Mouse (Mus musculus) forebrain, embryonic 11.5 days (tissue): ENCODE measurements around the gene Fcho2. TPM values are rescaled to one million over a fixed set of nuclear protein-coding genes. Genes with fewer than 3 reads are reported as not detected.

Experiments
- polyA plus RNA-seq: library from polyadenylated mRNA; unstranded; fragments of >200 nt; fragmentation: Nextera tagmentation; extraction: Ambion mirVana; gene quantifications from 2 replicates; pipeline ENCODE4 v1.2.1, GENCODE M21; 2014

Gene Fcho2
- polyA plus RNA-seq, 1 experiment from 2014 or later, result 33.5 TPM

Other genes starting within 250 kb of the Fcho2 start
- gene Tmem174, start 178.0 kb downstream of the Fcho2 start, polyA plus RNA-seq, result not detected in 2 replicates
- gene Tmem171, start 120.6 kb downstream of the Fcho2 start, polyA plus RNA-seq, result not detected in 2 replicates
- gene Tnpo1, start 110.9 kb upstream of the Fcho2 start, polyA plus RNA-seq, result 60.2 and 65.7 TPM in 2 replicates
- gene 1700024P04Rik, start 169.1 kb upstream of the Fcho2 start, polyA plus RNA-seq, result not detected in 2 replicates